Mouse (Mus musculus) urinary bladder, adult 2 months (tissue): ENCODE measurements around the gene Slc9a3. TPM values are rescaled to one million over a fixed set of nuclear protein-coding genes. Genes with fewer than 3 reads are reported as not detected.

Experiments
- DNase-seq: peaks from one replicate; pipeline ENCODE4 v3.0.0; 2022; ENCODE audit warnings: low spot score
- polyA plus RNA-seq: library from polyadenylated mRNA; depleted of rRNA; stranded (reverse); fragments of >200 nt; gene quantifications from 2 replicates; pipeline ENCODE4 v1.2.3, GENCODE M21; 2012; rRNA removed

The Slc9a3 gene
- polyA plus RNA-seq, 1 experiment = 0.04 TPM

DNA sequence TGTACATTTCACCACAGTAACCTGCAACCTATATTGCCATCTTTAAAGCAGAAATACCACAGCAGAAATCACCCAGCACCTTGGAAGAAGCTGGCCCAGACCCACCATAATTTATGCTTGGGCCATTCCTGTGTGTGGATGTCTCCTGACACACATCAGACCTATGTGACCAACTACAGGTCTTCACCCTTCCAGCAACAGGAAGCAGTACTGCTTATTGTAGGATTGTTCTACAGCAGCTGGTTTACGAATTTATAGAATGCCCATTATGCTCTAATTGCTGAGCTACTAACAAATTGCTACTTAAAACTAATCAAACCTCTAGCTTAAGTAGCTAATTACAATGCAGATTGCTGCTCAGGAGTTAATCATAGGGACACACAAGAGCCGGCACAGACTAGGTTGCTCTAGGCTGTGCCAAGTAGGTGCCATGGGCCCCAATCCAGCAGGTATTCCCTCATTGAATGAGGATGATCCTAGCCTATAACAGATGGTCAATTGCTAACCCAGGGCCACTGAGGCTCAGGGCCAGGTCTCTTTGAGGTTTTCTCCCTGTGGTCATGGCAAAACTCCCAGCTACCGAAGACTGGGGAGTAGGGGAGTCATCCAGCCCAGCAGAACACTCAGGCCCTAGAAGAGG, 24.8 kb downstream of the Slc9a3 start:
- no peak for DNase-seq

DNA sequence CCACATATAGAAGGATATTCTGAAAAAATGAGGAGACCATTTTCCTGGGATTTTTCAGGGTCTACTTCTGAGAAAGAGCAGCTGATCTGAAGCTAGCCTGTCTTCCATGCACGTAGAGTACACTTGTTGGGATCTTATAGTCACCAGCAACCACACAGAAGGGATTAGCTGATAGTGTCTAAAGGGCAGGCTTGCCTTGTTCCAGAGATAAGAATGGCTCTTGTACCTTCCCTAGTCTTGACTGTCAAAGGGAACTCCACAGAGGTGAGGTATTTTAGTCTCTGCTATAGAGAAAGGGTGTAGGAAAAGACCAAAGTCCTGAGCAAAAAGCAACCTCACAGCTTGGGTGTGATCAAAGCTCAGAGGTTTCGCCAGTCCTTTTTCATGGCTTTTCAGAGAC, 26.1 kb downstream of the Slc9a3 start:
- DNase-seq = no peak

DNA sequence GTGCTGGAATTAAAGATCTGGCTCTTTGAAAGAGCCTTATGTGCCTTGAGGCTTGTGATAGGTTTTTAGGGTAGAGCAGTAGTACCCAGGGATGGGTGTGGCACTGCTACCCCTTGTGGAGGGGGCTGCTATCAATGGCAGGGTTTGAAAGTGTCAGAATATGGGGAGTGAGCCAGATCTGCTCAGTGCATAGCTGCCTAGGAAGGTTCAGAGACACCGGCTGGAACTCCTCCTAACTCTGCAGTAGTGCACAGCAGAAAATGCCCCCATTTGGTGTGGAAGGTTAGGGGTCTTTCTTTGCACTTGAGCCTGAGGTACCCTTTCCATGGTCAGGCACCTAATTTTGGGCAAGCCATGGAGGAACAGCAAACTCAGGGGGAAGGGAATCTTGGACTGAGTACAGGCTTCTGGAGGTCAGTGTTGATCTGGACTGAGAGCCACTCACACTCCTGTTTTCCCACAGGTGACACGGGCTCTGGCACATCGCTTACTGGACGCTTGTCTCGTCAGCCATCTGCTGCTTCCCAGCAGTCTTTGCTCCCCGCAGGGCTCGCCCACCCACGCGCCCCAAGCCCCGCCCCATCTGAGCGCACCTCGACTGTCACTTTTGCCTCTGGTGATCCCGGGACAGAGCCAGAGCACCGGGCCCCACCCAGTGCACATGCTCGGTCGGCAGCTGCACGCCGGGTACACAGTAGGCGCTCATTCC, 45.2 kb downstream of the Slc9a3 start:
- no peak for DNase-seq

DNA sequence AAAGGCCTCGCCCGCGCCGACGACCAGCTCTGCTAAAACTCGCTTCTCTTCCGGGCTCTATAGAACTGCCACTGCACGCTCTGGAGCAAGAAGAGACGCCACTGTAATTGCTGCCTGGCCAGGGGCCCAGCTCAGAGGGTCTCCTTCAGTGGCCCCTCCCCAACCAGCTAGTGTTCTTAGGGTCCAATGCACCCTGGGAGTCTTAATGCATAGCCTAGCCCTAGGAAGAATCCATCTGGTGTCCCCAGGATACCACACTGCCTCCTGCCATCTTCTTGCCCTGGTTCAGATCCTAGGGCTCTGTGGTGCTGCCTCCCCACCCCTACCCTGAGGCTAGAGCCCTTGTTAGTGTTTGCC, 45.8 kb downstream of the Slc9a3 start:
- DNase-seq = no peak

DNA sequence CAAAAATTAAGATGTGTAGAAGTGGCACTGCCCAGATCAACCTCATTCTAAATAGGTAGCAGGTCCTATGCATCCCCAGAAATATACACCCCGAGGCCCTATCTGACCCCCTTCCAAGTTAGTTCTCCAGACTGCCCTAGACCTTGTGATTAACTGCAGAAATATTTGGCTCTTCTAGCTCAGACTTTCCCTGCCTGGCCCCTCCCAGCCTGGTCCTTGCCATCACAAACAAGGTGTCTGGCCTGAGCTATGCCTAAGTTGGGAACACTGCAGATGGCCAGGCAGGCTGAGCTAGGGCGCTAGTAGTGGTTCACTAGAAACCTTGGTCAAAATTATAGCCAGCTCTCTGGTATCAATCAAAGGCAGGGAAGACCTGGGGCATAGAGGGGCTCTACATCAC, 46.2 kb downstream of the Slc9a3 start:
- DNase-seq = no peak

DNA sequence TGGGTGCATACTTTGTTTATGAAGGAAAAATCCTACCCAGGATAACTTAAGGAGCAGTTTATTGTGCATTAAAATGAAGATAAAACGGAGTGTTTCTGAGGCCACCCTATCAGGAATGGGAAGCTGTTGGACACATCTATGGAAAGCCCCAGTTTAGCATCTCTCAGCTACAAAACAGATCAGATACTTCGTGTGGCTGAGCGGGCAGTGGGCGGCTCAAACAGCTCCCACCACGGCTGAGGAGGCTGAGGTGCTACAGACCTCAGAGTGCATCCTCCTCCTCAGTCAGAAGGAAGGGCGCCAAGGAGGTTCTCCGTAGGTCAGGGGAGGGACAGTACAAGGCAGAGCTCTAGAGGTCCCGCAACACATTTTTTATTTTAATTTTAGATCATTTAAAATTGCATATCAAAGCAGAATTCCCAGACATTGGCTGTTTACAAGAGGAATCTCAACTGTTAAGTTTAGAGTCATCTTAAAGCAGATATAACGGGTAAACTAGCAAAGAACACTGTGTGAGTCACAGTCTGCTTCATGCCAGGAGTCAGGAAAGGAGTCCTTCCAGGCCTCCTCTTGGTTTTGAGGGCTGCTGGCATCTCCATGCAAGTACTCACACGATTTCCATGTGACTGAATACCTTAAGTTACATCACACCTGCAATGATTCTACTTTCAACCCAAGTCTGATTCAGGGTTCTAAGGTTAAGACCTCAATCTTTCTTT, 48.3 kb downstream of the Slc9a3 start:
- DNase-seq = no peak

DNA sequence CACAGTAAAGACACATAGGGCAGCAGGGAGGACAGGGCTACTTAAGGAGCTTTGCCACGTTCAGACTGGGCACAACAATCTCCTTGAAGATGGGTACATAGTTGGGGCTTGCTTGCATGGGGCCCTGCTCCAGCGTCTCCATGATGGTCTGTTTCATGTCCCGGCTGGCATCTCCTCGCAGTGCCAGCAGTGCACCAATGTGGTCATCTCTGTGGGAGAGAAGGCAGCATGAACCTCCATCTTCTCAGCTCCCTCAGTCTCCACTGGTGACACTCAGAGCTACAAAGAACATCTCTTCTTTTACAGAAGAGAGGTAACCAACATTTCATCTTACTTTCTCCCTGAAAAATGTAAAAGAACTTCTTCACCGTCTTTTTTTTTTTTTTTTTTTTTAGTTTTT, 50.8 kb downstream of the Slc9a3 start:
- no peak for DNase-seq

DNA sequence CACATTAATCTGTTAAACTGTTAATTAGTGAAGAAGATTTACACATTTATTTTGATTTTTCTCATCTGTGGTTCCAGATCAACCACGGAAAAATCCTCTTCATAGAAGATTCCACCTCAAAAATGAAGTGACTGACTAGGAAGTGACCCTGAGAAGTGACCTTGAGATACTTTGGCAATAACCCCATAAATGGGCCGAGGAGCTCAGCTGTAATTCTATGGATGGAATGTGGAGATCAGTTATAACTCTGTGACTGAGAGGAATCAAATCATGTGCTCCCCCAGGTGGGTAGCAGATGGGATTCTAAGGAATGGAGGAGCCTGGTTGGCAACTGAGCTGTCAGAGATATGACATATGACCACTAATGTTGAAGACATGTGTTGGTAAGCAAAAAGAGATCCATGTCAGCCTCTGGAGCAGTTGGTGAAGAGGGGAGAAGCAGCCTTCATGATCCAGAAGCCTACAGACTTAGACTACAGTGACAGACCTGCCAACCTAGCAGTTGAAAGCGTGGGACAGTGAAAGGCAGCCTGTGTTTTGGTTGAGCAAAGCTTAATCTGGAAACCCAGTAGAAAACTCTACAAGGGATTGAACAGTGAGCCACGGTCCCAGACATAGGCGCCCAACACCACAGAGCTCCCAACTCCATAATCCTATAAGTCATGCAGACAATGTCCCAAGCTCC, 61.9 kb downstream of the Slc9a3 start:
- DNase-seq = no peak

DNA sequence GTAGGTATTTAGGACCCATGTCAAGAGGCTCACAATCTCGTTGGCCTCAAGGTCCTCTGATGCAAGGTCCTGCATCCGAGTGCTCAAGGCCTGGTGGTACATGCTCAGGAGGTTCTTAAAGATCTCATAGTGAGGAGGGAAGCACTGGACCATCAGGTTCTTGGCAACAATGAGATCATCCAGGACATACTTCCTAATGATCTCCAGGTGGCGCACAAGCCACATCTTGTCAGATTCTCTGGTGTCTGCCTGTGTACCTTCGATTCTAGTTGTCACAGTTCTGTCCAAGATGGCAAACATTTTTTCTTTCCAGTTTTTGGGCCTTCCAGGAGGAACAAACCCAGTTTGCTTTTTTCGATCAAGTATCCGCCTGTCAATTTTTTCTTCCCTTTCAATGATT, 71.4 kb downstream of the Slc9a3 start:
- DNase-seq = no peak

DNA sequence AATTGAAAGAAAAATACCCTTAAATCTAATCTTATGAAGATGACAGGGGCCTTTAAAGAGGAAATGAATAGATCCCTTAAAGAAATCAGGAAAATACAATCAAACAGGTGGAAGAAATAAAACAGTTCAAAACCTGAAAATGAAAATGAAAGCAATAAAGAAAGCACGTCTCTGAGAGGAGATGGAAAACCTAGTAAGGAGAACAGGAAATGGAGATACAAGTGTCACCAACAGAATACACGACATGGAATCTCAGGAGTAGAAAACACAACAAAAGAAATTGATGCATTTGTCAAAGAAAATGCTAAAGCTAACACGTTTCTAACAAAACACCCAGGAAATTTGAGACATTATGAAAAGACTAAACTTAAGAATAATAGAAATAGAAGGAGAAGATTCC, 75.2 kb downstream of the Slc9a3 start:
- DNase-seq = no peak

DNA sequence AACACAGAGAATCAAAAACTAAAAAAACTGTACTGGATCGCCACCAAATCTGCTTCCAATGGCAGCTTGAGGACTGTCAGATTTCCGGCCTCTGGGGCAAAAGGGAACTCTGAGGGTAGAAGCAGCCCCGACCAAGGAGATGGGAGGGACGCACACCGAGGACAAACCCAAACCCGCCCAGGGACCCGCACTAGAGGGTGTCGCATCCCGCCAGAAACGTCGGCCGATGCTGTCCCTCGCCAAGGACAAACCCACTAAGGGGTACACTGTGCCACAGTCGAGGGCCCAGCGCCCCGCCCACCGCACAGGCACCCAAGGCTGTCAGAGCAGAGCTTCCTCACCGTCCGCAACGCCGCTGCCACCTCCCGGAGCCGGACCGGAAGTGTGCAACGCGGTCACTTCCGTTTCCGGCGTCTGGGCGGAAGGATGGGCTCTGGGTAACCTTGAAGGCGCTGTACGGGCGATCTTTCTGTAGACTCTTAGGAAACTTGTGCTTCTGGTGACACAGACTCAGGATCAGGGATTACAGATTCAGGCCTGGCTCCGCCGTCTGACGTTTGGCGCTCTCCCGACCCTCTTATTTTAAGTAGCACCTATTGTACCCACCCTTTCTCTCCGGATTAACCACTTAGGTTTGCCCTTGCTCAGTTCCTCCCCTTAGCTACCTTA, 87.2 kb downstream of the Slc9a3 start, which contains the start of gene Exoc3:
TSS of gene Exoc3 (minus strand) at position 416 of the 669 bp plus-strand sequence.
- peak; percentile 86 for DNase-seq

DNA sequence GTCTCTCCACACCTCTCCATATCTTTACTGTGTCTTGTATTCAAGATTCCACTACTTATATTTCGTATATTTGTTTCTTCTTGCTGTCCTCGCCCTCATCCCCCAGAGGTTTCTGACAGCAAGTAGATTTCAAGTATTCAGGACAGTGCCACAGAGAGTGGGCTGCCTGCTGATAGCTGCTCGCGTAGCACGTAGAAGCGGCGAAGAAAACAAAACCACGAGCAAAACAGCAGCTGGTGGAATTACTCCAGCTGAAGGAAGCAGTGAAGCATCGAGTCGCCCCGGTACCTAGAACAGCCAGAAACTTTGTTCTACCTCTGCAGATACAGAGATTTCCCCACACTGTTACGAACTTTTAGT, 87.7 kb downstream of the Slc9a3 start:
- no peak for DNase-seq

DNA sequence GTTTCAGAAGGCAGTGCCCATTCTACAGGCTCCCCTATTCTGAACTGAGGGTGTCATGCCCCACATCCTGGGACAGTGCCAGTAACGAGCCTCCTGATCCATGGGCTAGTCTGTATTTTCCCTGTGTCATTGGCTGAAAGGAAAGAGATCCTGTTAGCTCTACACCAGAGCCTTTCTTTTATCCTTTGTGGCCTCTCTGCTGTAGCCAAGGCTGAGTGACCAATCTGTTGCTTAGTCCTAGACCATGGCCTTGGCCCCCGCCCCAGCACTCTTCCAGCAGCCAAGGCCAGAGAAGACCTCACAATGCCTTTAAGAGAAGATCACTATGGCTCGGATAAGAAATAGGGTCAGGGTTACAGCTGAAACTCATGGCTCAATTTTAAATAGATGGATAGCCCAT, 97.2 kb downstream of the Slc9a3 start:
- no peak for DNase-seq

Other genes starting within 250 kb of the Slc9a3 start
- gene Trip13, start 183.7 kb upstream of the Slc9a3 start, polyA plus RNA-seq = 1.7 and 2.0 TPM in 2 replicates
- 62.4 and 64.3 TPM in 2 replicates for gene Brd9, start 183.6 kb upstream of the Slc9a3 start, polyA plus RNA-seq
- gene Zdhhc11, start 157.6 kb upstream of the Slc9a3 start, polyA plus RNA-seq = not detected in 2 replicates
- gene Tppp, start 112.0 kb upstream of the Slc9a3 start, polyA plus RNA-seq = 21.2 and 26.5 TPM in 2 replicates
- gene Cep72, start 59.2 kb upstream of the Slc9a3 start, polyA plus RNA-seq = 4.2 and 5.2 TPM in 2 replicates
- 37.3 and 37.5 TPM in 2 replicates for gene Exoc3, start 87.3 kb downstream of the Slc9a3 start, polyA plus RNA-seq
- 5.1 and 7.6 TPM in 2 replicates for gene Ahrr, start 170.9 kb downstream of the Slc9a3 start, polyA plus RNA-seq
- 137 and 164 TPM in 2 replicates for gene Pdcd6, start 196.1 kb downstream of the Slc9a3 start, polyA plus RNA-seq
- gene Sdha, start 228.8 kb downstream of the Slc9a3 start, polyA plus RNA-seq = 162 and 174 TPM in 2 replicates
- gene Ccdc127, start 228.9 kb downstream of the Slc9a3 start, polyA plus RNA-seq = 22.0 and 29.8 TPM in 2 replicates
- gene Lrrc14b, start 242.5 kb downstream of the Slc9a3 start, polyA plus RNA-seq = 1.7 and 2.2 TPM in 2 replicates